Mouse (Mus musculus) left cerebral cortex, adult 9 months (tissue): ENCODE measurements at regions not wholly inside any gene's neighbourhood (a gene's known extent, or its start where the extent isn't known, plus 50 kb on each side); places are given as distances from the start of the nearest gene placed in this dataset.

ENCODE experiments used
- DNase-seq, 2 experiments: peaks; one replicate each; pipeline ENCODE4 v3.0.0; 2022; ENCODE audit warnings: low spot score in 2 of 2

GRCm38 (mm10) chr11:18437834-18438611 lies 484.3 kb upstream of the Etaa1 start:
- DNase-seq = no peak

GRCm38 (mm10) chr11:18421076-18421475 lies 467.4 kb upstream of the Etaa1 start:
- DNase-seq = no peak

- peak in 1 of 2 experiments; percentile 8 for DNase-seq
Observed at GRCm38 (mm10) chr11:18413769-18414168, 460.1 kb upstream of the Etaa1 start.

- no peak for DNase-seq
Observed at GRCm38 (mm10) chr11:18408071-18408752, 454.5 kb upstream of the Etaa1 start.

GRCm38 (mm10) chr11:18399561-18399960 lies 445.9 kb upstream of the Etaa1 start:
- no peak for DNase-seq

GRCm38 (mm10) chr11:18396397-18396796 lies 442.7 kb upstream of the Etaa1 start:
- no peak for DNase-seq

GRCm38 (mm10) chr11:18395631-18396030 lies 442.0 kb upstream of the Etaa1 start:
- no peak for DNase-seq

GRCm38 (mm10) chr11:18372813-18373332 lies 419.2 kb upstream of the Etaa1 start:
- DNase-seq = no peak

GRCm38 (mm10) chr11:18371304-18371703 lies 417.6 kb upstream of the Etaa1 start:
- no peak for DNase-seq

- no peak for DNase-seq
Observed at GRCm38 (mm10) chr11:18370861-18371260, 417.2 kb upstream of the Etaa1 start.

GRCm38 (mm10) chr11:18354866-18355265 lies 401.2 kb upstream of the Etaa1 start:
- no peak for DNase-seq

GRCm38 (mm10) chr11:18354156-18354555 lies 400.5 kb upstream of the Etaa1 start:
- DNase-seq = no peak

GRCm38 (mm10) chr11:18347841-18348240 lies 394.2 kb upstream of the Etaa1 start:
- DNase-seq = no peak

- DNase-seq = no peak
Observed at GRCm38 (mm10) chr11:18313510-18314301, 360.0 kb upstream of the Etaa1 start.

- no peak for DNase-seq
Observed at GRCm38 (mm10) chr11:18296194-18297125, 342.8 kb upstream of the Etaa1 start.

- no peak for DNase-seq
Observed at GRCm38 (mm10) chr11:18278585-18279136, 325.0 kb upstream of the Etaa1 start.

GRCm38 (mm10) chr11:18272392-18272791 lies 318.7 kb upstream of the Etaa1 start:
- DNase-seq = no peak

- DNase-seq = no peak
Observed at GRCm38 (mm10) chr11:18266161-18266560, 312.5 kb upstream of the Etaa1 start.

- peak; percentile 5 to 26 for DNase-seq
Observed at GRCm38 (mm10) chr11:18262901-18263300, 309.2 kb upstream of the Etaa1 start.

- no peak for DNase-seq
Observed at GRCm38 (mm10) chr11:18249236-18249635, 295.6 kb upstream of the Etaa1 start.

- no peak for DNase-seq
Observed at GRCm38 (mm10) chr11:18216762-18217161, 263.1 kb upstream of the Etaa1 start.
